Comparison of ENCODE assay signal across 8 mouse cellular contexts in the genomic region with DNA sequence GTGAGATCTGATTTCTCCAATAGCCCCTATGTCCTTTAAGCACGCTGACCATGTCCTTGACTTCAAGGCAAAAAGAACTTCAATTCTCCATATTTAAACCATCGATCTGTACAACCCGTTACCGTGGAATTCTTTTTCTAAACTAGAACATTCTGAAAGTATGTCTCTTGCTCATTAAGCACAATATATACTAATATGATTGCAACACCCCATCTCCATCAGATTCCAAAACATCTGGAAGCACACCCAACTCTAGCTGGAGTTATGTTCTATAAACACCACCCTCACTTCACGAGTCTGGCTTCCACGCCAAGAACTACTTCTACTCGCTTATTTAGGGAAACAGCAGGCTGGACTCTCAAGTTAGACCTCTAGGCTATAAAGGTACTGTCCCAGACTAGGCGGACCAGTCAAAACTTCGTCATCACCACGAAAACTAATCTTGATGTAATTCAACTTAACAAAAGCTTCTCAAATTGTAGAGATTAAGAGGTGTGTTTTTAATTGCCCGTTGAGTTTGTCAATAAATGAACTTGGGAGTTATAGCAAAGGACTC. TPM values are rescaled to one million over a fixed set of nuclear protein-coding genes. Genes with fewer than 3 reads are reported as not detected.
A peak's percentile ranks its signal among the peaks of the same experiment; 100 is the strongest.
DNase-seq lines count a peak whose midpoint lies in the region; ATAC-seq and TF ChIP-seq lines count a peak whose summit lies in the region.

No protein-coding gene starts in this region.

- H3K9me3 ChIP-seq in forebrain, embryonic 15.5 days: no peaks in the 10 kb centered on the region
- no peaks in the 10 kb centered on the region for H3K9me3 ChIP-seq in intestine, postnatal 0 days (ENCODE audit: control insufficient read depth)
- H3K9me3 ChIP-seq in midbrain, embryonic 16.5 days (replicated peaks; ENCODE audit: control insufficient read depth, low read length, poor library complexity, severe bottlenecking): no peaks in the 10 kb centered on the region

- no peak for ATAC-seq in forebrain, embryonic 15.5 days (replicated peaks)
- no peak for ATAC-seq in intestine, postnatal 0 days
- no peak for ATAC-seq in midbrain, embryonic 16.5 days

- H3K36me3 ChIP-seq in forebrain, embryonic 15.5 days: no peaks in the 10 kb centered on the region
- H3K36me3 ChIP-seq in intestine, postnatal 0 days (ENCODE audit: control insufficient read depth, insufficient read depth): no peaks in the 10 kb centered on the region
- H3K36me3 ChIP-seq in midbrain, embryonic 16.5 days (ENCODE audit: control insufficient read depth, insufficient read depth, low read length): no peaks in the 10 kb centered on the region

- peaks cover 28% of the 10 kb centered on the region for H3K4me1 ChIP-seq in forebrain, embryonic 15.5 days
- H3K4me1 ChIP-seq in intestine, postnatal 0 days (replicated peaks; ENCODE audit: control insufficient read depth, insufficient read depth, low read length): peaks cover 16% of the 10 kb centered on the region; the same call in 1 of the 2 replicates
- peaks cover 17% of the 10 kb centered on the region for H3K4me1 ChIP-seq in midbrain, embryonic 16.5 days (ENCODE audit: control insufficient read depth, insufficient read depth, low read length)

- peak overlapping the region; percentile 93; the same call in 1 of the 2 replicates for H3K27ac ChIP-seq in forebrain, embryonic 15.5 days (replicated peaks)
- 0 out of 2 replicates have a peak overlapping the region, but pooled peaks have one; percentile 88 for H3K27ac ChIP-seq in intestine, postnatal 0 days (ENCODE audit: low read depth, low read length)
- H3K27ac ChIP-seq in midbrain, embryonic 16.5 days (ENCODE audit: low read length): peak overlapping the region; percentile 86

- WGBS in forebrain, embryonic 15.5 days: 38% methylated on average over 11 of the region's 11 CpGs
- WGBS in intestine, postnatal 0 days: 23% methylated on average over 11 of the region's 11 CpGs
- WGBS in midbrain, embryonic 16.5 days: 44% methylated on average over 11 of the region's 11 CpGs

- no peak for TF ChIP-seq CTCF in intestine, postnatal 0 days (IDR thresholded peaks at IDR 0.05; ENCODE audit: low read depth)

- H3K27me3 ChIP-seq in forebrain, embryonic 15.5 days: no peaks in the 10 kb centered on the region
- H3K27me3 ChIP-seq in intestine, postnatal 0 days (replicated peaks; ENCODE audit: control insufficient read depth, insufficient read depth, low read length): no peaks in the 10 kb centered on the region
- H3K27me3 ChIP-seq in midbrain, embryonic 16.5 days (ENCODE audit: control insufficient read depth, insufficient read depth, low read depth, low read length): no peaks in the 10 kb centered on the region

- peak overlapping the region; percentile 78 for H3K9ac ChIP-seq in forebrain, embryonic 15.5 days (replicated peaks)
- peak overlapping the region; percentile 85 for H3K9ac ChIP-seq in intestine, postnatal 0 days (ENCODE audit: low read depth, low read length)
- peak overlapping the region; percentile 85 for H3K9ac ChIP-seq in midbrain, embryonic 16.5 days (ENCODE audit: low read depth, low read length)

- H3K4me3 ChIP-seq in forebrain, embryonic 15.5 days: peak overlapping the region; percentile 63
- H3K4me3 ChIP-seq in intestine, postnatal 0 days (ENCODE audit: low read depth, low read length): peak overlapping the region; percentile 81
- peak overlapping the region; percentile 92 for H3K4me3 ChIP-seq in midbrain, embryonic 16.5 days (ENCODE audit: low read depth, low read length)

- peak overlapping the region; percentile 70 for H3K4me2 ChIP-seq in forebrain, embryonic 15.5 days (replicated peaks)
- H3K4me2 ChIP-seq in intestine, postnatal 0 days (replicated peaks; ENCODE audit: low read depth): peak overlapping the region; percentile 89
- H3K4me2 ChIP-seq in midbrain, embryonic 16.5 days (ENCODE audit: low read length): peak overlapping the region; percentile 65

- DNase-seq in lung, adult 18-20 months: peak; percentile 60 to 71
- DNase-seq in lung, postnatal 4 days: no peak
- no peak for DNase-seq in adrenal gland, adult 2 months
- DNase-seq in right cerebral cortex, postnatal 4 days: no peak
- no peak for DNase-seq in embryo, embryonic 10.5 days (ENCODE audit: low spot score)

RNA-seq across cellular contexts. Expression of gene Dag1, which starts 1.2 kb away (rescaled TPM):
- polyA plus RNA-seq in forebrain, embryonic 15.5 days (2015; fragmentation: Nextera tagmentation; extraction: Ambion mirVana): 53.5 and 53.6 TPM in 2 replicates
- 42.9 and 44.6 TPM in 2 replicates for polyA plus RNA-seq in intestine, postnatal 0 days (2015; fragmentation: Nextera tagmentation; extraction: Ambion mirVana)
- 67.9 and 79.5 TPM in 2 replicates for polyA plus RNA-seq in midbrain, embryonic 16.5 days (2015; fragmentation: Nextera tagmentation; extraction: Ambion mirVana)
- total RNA-seq in adrenal gland, adult 2 months (2021): 100 to 1,000 TPM; 143 to 148 TPM
- 59.3 and 86.5 TPM in 2 replicates for polyA plus RNA-seq in adrenal gland, adult 2 months (2012; rRNA removed)

RNA-seq across cellular contexts. Expression of gene Nicn1, which starts 27.7 kb away (rescaled TPM):
- 120 and 133 TPM in 2 replicates for polyA plus RNA-seq in forebrain, embryonic 15.5 days (2015; fragmentation: Nextera tagmentation; extraction: Ambion mirVana)
- 12.4 and 15.6 TPM in 2 replicates for polyA plus RNA-seq in intestine, postnatal 0 days (2015; fragmentation: Nextera tagmentation; extraction: Ambion mirVana)
- polyA plus RNA-seq in midbrain, embryonic 16.5 days (2015; fragmentation: Nextera tagmentation; extraction: Ambion mirVana): 149 and 163 TPM in 2 replicates
- total RNA-seq in adrenal gland, adult 2 months (2021): 10 to 100 TPM; 17.5 to 24.9 TPM
- polyA plus RNA-seq in adrenal gland, adult 2 months (2012; rRNA removed): 16.6 and 18.8 TPM in 2 replicates

RNA-seq across cellular contexts. Expression of gene Amt, which starts 34.1 kb away (rescaled TPM):
- polyA plus RNA-seq in forebrain, embryonic 15.5 days (2015; fragmentation: Nextera tagmentation; extraction: Ambion mirVana): 23.8 and 24.5 TPM in 2 replicates
- 4.5 and 4.8 TPM in 2 replicates for polyA plus RNA-seq in intestine, postnatal 0 days (2015; fragmentation: Nextera tagmentation; extraction: Ambion mirVana)
- 30.2 and 33.6 TPM in 2 replicates for polyA plus RNA-seq in midbrain, embryonic 16.5 days (2015; fragmentation: Nextera tagmentation; extraction: Ambion mirVana)
- total RNA-seq in adrenal gland, adult 2 months (2021): 1 to 10 TPM; 3.3 to 5.5 TPM
- 2.2 and 2.6 TPM in 2 replicates for polyA plus RNA-seq in adrenal gland, adult 2 months (2012; rRNA removed)

RNA-seq across cellular contexts. Expression of gene Rhoa, which starts 43.4 kb away (rescaled TPM):
- 296 and 306 TPM in 2 replicates for polyA plus RNA-seq in forebrain, embryonic 15.5 days (2015; fragmentation: Nextera tagmentation; extraction: Ambion mirVana)
- 313 and 315 TPM in 2 replicates for polyA plus RNA-seq in intestine, postnatal 0 days (2015; fragmentation: Nextera tagmentation; extraction: Ambion mirVana)
- polyA plus RNA-seq in midbrain, embryonic 16.5 days (2015; fragmentation: Nextera tagmentation; extraction: Ambion mirVana): 273 and 286 TPM in 2 replicates
- total RNA-seq in adrenal gland, adult 2 months (2021): 100 to 1,000 TPM; 355 to 363 TPM
- 169 and 187 TPM in 2 replicates for polyA plus RNA-seq in adrenal gland, adult 2 months (2012; rRNA removed)

RNA-seq across cellular contexts. Expression of gene Tcta, which starts 43.4 kb away (rescaled TPM):
- polyA plus RNA-seq in forebrain, embryonic 15.5 days (2015; fragmentation: Nextera tagmentation; extraction: Ambion mirVana): 35.2 and 36.6 TPM in 2 replicates
- 48.6 and 50.4 TPM in 2 replicates for polyA plus RNA-seq in intestine, postnatal 0 days (2015; fragmentation: Nextera tagmentation; extraction: Ambion mirVana)
- polyA plus RNA-seq in midbrain, embryonic 16.5 days (2015; fragmentation: Nextera tagmentation; extraction: Ambion mirVana): 47.9 and 49.2 TPM in 2 replicates
- total RNA-seq in adrenal gland, adult 2 months (2021): 10 to 100 TPM; 31.3 to 56.7 TPM
- polyA plus RNA-seq in adrenal gland, adult 2 months (2012; rRNA removed): 42.8 and 46.3 TPM in 2 replicates

Comparison
In these comparisons a context has a peak if more than half of its experiments do, and no peak if none do; other contexts are left out.
1. DNase-seq: peak in lung, adult 18-20 months (2 of 2); none in lung, postnatal 4 days (0 of 2), adrenal gland, adult 2 months (single experiment), right cerebral cortex, postnatal 4 days (single experiment) and embryo, embryonic 10.5 days (single experiment).
2. Peak in every context shown above with its lines, with median percentiles within 50 percentile points of each other: H3K27ac ChIP-seq, H3K4me2 ChIP-seq, H3K4me3 ChIP-seq and H3K9ac ChIP-seq.